Mouse (Mus musculus) telencephalon, adult 2 months (tissue): ENCODE results near the gene Vash2.
"Not testable (repeated sequence)": the region's sequence is repeated elsewhere in the genome, so short reads cannot be mapped to it uniquely, and the experiment has no call there.

ENCODE experiments used
- DNase-seq: peaks from one replicate; pipeline ENCODE4 v3.0.0-alpha.2; 2011; ENCODE audit warnings: low read depth, low spot score

Vash2 gene

GRCm38 (mm10) chr1:190927311-190927710 is 51.8 kb downstream of the Vash2 start:
- no peak for DNase-seq

- not testable (repeated sequence) for DNase-seq
Measured at GRCm38 (mm10) chr1:190924812-190925211, 54.3 kb downstream of the Vash2 start, which contains the start of gene Angel2. Angel2 (plus strand) TSS chr1:190925112.

- DNase-seq: no peak
Measured at GRCm38 (mm10) chr1:190919725-190920469, 59.2 kb downstream of the Vash2 start.

- peak; percentile 90 for DNase-seq
Measured at GRCm38 (mm10) chr1:190918938-190919337, 60.2 kb downstream of the Vash2 start.

GRCm38 (mm10) chr1:190912623-190913022 is 66.5 kb downstream of the Vash2 start:
- no peak for DNase-seq

- peak; percentile 89 for DNase-seq
Measured at GRCm38 (mm10) chr1:190911415-190912123, 67.5 kb downstream of the Vash2 start, which contains the start of gene Rps6kc1. Rps6kc1 (minus strand) TSS chr1:190911770.

GRCm38 (mm10) chr1:190910836-190911235 is 68.3 kb downstream of the Vash2 start:
- no peak for DNase-seq

- no peak for DNase-seq
Measured at GRCm38 (mm10) chr1:190904714-190905113, 74.4 kb downstream of the Vash2 start.

GRCm38 (mm10) chr1:190904136-190904535 is 75.0 kb downstream of the Vash2 start:
- DNase-seq: no peak

- no peak for DNase-seq
Measured at GRCm38 (mm10) chr1:190901082-190901481, 78.0 kb downstream of the Vash2 start.

- DNase-seq: no peak
Measured at GRCm38 (mm10) chr1:190898899-190899575, 80.1 kb downstream of the Vash2 start.

GRCm38 (mm10) chr1:190898186-190898585 is 80.9 kb downstream of the Vash2 start:
- no peak for DNase-seq
